Mouse (Mus musculus) liver, adult 2 months (tissue): Measurements from ENCODE around the gene Prkrip1. TPM values are rescaled to one million over a fixed set of nuclear protein-coding genes. Genes with fewer than 3 reads are reported as not detected.
"Not testable (repeated sequence)": the region's sequence is repeated elsewhere in the genome, so short reads cannot be mapped to it uniquely, and the experiment has no call there.

Source experiments
- DNase-seq: peaks from one replicate; pipeline ENCODE4 v3.0.0-alpha.2; 2011; ENCODE audit warnings: low read depth, low spot score; ENCODE audit errors: extremely low read depth
- H3K27ac ChIP-seq: fragments of 200-500 bp; replicated peaks from 2 replicates; pipeline ENCODE4 v1.5.1; 2012; ENCODE audit warnings: low read depth, mild to moderate bottlenecking, control low read depth, inconsistent platforms, low read length; ENCODE audit not compliant: insufficient read depth
- H3K27me3 ChIP-seq: fragments of 200-500 bp; 2 replicates; pipeline ENCODE4 v1.6.1; 2012; ENCODE audit warnings: mild to moderate bottlenecking, moderate library complexity, low read length, inconsistent platforms; ENCODE audit not compliant: control insufficient read depth, insufficient read depth
- H3K36me3 ChIP-seq: fragments of 200-500 bp; 2 replicates; pipeline ENCODE4 v1.6.1; 2012; ENCODE audit warnings: low read length, inconsistent platforms; ENCODE audit not compliant: control insufficient read depth, insufficient read depth
- H3K4me1 ChIP-seq: fragments of 200-500 bp; 2 replicates; pipeline ENCODE4 v1.6.1; 2011; ENCODE audit warnings: low read length; ENCODE audit not compliant: control insufficient read depth, insufficient read depth
- H3K4me3 ChIP-seq: fragments of 200-500 bp; 2 replicates; pipeline ENCODE4 v1.5.1; 2011; ENCODE audit warnings: low read depth, mild to moderate bottlenecking, control low read depth, low read length, moderate library complexity; ENCODE audit not compliant: insufficient read depth
- H3K79me2 ChIP-seq: fragments of 200-500 bp; 2 replicates; pipeline ENCODE4 v1.6.1; 2012; ENCODE audit warnings: inconsistent platforms, mild to moderate bottlenecking, low read length, moderate library complexity; ENCODE audit not compliant: control insufficient read depth, insufficient read depth
- H3K9ac ChIP-seq: fragments of 200-500 bp; 2 replicates; pipeline ENCODE4 v1.6.1; 2012; ENCODE audit warnings: low read depth, mild to moderate bottlenecking, control low read depth, inconsistent platforms, low read length
- CTCF ChIP-seq: fragments of 200-500 bp; IDR thresholded peaks from 2 replicates; pipeline ENCODE4 v1.5.1; 2011; ENCODE audit warnings: low read depth, low read length, control low read depth
- POLR2A ChIP-seq: fragments of 200-500 bp; IDR thresholded peaks from 2 replicates; pipeline ENCODE4 v1.6.1; 2011; ENCODE audit warnings: low read length, control low read depth; ENCODE audit not compliant: insufficient read depth; ENCODE audit errors: extremely low read depth
- WGBS: fragments of 180-500 bp; shearing (Covaris S2); methylation state at CpG from one replicate; pipeline ENCODE4 v1.1.7; 2018; 5-methylcytosine and 5-hydroxymethylcytosine counted together
- polyA plus RNA-seq: library from polyadenylated mRNA; depleted of rRNA; stranded (reverse); fragments of >200 nt; gene quantifications from 2 replicates; pipeline ENCODE4 v1.2.3, GENCODE M21; 2012
- total RNA-seq: library from RNA; depleted of rRNA; stranded (reverse); fragments of >200 nt; gene quantifications from 2 replicates; pipeline ENCODE4 v1.2.3, GENCODE M21; 2014

Gene Prkrip1
- total and polyA plus RNA-seq, 2 experiments: 2.1 to 4.8 TPM

GRCm38 (mm10) chr5:136215958-136216357 lies 17.2 kb upstream of the Prkrip1 start:
- TF ChIP-seq CTCF: no peak
- no peak for TF ChIP-seq POLR2A
- no peak overlapping the region for H3K4me3 ChIP-seq
- no peak for DNase-seq
- no peaks in the 10 kb centered on the region for H3K79me2 ChIP-seq
- 68% methylated on average over 5 of the region's 5 CpGs for WGBS
- no peak overlapping the region for H3K27ac ChIP-seq
- H3K9ac ChIP-seq: no peak overlapping the region
- no peaks in the 10 kb centered on the region for H3K27me3 ChIP-seq
- H3K4me1 ChIP-seq: peaks cover 3% of the 10 kb centered on the region; the same call in 1 of the 2 replicates
- no peaks in the 10 kb centered on the region for H3K36me3 ChIP-seq

DNA sequence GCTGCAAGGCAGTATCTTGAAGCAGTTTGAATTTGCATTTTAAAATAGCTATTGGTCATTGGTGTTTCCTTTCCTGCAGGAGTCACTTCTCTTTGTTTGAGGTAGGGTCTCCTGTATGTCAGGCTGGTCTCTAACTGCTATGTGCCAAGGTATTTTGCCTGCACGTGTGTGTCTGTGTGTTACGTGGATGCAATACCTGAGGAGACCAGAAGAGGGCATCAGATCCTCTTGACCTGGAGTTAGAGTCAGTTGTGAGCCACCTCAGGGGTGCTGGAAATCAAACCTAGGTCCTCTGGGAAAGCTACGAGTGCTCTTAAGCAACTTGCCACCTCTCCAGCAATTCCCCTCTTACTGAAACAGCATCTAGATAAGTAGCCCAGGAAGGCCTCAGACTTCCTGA lies 16.4 kb upstream of the Prkrip1 start:
- Histone ChIP-seq H3K9ac (no peak overlapping the region), H3K27ac (no peak overlapping the region), H3K36me3 (no peaks in the 10 kb centered on the region), H3K27me3 (no peaks in the 10 kb centered on the region), H3K79me2 (no peaks in the 10 kb centered on the region), H3K4me1 (peaks cover 3% of the 10 kb centered on the region; the same call in 1 of the 2 replicates), H3K4me3 (no peak overlapping the region)
- DNase-seq: no peak
- TF ChIP-seq POLR2A (no peak), CTCF (peak; percentile 20; the same call in 1 of the 2 replicates)
- WGBS: 96% methylated on average over 3 of the region's 3 CpGs

- H3K4me3 ChIP-seq: no peak overlapping the region
- H3K79me2 ChIP-seq: no peaks in the 10 kb centered on the region
- no peaks in the 10 kb centered on the region for H3K27me3 ChIP-seq
- no peak for TF ChIP-seq POLR2A
- TF ChIP-seq CTCF: no peak
- 22% methylated on average over 5 of the region's 5 CpGs for WGBS
- H3K36me3 ChIP-seq: no peaks in the 10 kb centered on the region
- H3K9ac ChIP-seq: no peak overlapping the region
- DNase-seq: peak; percentile 91
- H3K27ac ChIP-seq: no peak overlapping the region
- peaks cover 3% of the 10 kb centered on the region; the same call in 1 of the 2 replicates for H3K4me1 ChIP-seq
Observed at GRCm38 (mm10) chr5:136213716-136214115, 15.0 kb upstream of the Prkrip1 start.

DNA sequence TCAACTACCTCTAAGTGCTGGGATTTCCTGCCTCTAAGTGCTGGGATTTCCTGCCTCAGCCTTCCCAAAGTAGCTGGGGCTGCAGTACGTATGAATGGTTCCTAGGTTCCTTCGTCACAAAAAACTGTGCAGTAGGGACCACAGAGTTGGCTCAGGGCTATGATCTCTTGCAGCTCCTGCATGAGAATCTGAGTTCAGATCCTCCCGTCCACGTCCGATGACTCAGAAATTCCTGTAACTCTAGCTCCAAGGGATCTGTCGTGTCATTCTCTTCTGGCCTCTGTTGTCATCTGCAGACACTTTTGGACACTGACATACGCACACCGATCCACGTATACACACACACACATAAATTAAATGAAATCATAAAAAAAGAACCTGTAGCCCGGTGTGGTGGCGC lies 14.0 kb upstream of the Prkrip1 start:
- H3K27me3 ChIP-seq: no peaks in the 10 kb centered on the region
- H3K36me3 ChIP-seq: no peaks in the 10 kb centered on the region
- no peak for TF ChIP-seq CTCF
- H3K9ac ChIP-seq: no peak overlapping the region
- DNase-seq: no peak
- no peak overlapping the region for H3K4me3 ChIP-seq
- 90% methylated on average over 11 of the region's 11 CpGs for WGBS
- peaks cover 3% of the 10 kb centered on the region; the same call in 1 of the 2 replicates for H3K4me1 ChIP-seq
- no peak overlapping the region for H3K27ac ChIP-seq
- H3K79me2 ChIP-seq: no peaks in the 10 kb centered on the region

- not testable (repeated sequence) for H3K79me2 ChIP-seq, H3K27ac ChIP-seq, H3K9ac ChIP-seq
Observed at GRCm38 (mm10) chr5:136211341-136212102, 12.8 kb upstream of the Prkrip1 start.

DNA sequence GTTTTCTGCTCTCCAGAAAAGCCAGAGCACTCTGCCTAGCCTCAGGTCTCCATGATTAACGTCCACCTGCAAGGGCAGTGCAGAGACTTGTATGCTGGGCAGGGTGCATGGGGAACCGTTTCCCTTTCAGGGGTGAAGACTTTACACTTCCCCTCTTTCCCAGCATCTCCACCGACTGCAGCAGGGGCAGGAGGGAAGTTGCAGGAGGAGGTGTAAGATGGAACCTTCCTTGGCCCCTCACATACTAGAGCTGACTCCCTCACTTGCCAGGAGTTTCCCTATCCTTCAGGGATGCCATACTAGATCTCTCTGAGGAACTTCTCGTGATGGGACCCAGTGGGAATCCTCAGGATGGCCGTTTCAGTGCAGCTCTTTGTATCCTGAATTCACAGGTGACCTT lies 11.8 kb upstream of the Prkrip1 start:
- no peaks in the 10 kb centered on the region for H3K36me3 ChIP-seq
- no peak overlapping the region for H3K9ac ChIP-seq
- no peak overlapping the region for H3K27ac ChIP-seq
- DNase-seq: no peak
- no peak for TF ChIP-seq CTCF
- no peak for TF ChIP-seq POLR2A
- peaks cover 3% of the 10 kb centered on the region; the same call in 1 of the 2 replicates for H3K4me1 ChIP-seq
- H3K27me3 ChIP-seq: no peaks in the 10 kb centered on the region
- whole genome bisulfite sequencing: 56% methylated on average over 5 of the region's 5 CpGs
- no peak overlapping the region for H3K4me3 ChIP-seq
- H3K79me2 ChIP-seq: no peaks in the 10 kb centered on the region

More at GRCm38 (mm10) chr5:136211341-136212102, 12.8 kb upstream of the Prkrip1 start:
- WGBS: 92% methylated on average over 14 of the region's 14 CpGs
- DNase-seq, H3K27me3 ChIP-seq, H3K4me3 ChIP-seq, H3K36me3 ChIP-seq, H3K4me1 ChIP-seq: not testable (repeated sequence)
